Mouse (Mus musculus) forebrain, embryonic 13.5 days (tissue): ENCODE results near the gene Olfr150. TPM values are rescaled to one million over a fixed set of nuclear protein-coding genes. Genes with fewer than 3 reads are reported as not detected.
"Not testable (repeated sequence)": the region's sequence is repeated elsewhere in the genome, so short reads cannot be mapped to it uniquely, and the experiment has no call there.

Experiments used
- ATAC-seq: fragments of 200-750 bp; cut with Nextera tagmentation; 2 replicates; pipeline ENCODE4 v1.8.0; 2017
- H3K27ac ChIP-seq: fragments of 300-500 bp; sonication (generic); 2 replicates; pipeline ENCODE4 v1.5.1; 2015; ENCODE audit warnings: inconsistent platforms, mild to moderate bottlenecking, moderate library complexity
- H3K27me3 ChIP-seq: fragments of 300-500 bp; sonication (generic); 2 replicates; pipeline ENCODE4 v1.6.1; 2015; ENCODE audit warnings: mild to moderate bottlenecking, inconsistent platforms
- H3K36me3 ChIP-seq: fragments of 300-500 bp; sonication (generic); 2 replicates; pipeline ENCODE4 v1.6.1; 2015; ENCODE audit warnings: mild to moderate bottlenecking, inconsistent platforms; ENCODE audit not compliant: poor library complexity, severe bottlenecking
- H3K4me1 ChIP-seq: fragments of 300-500 bp; sonication (generic); 2 replicates; pipeline ENCODE4 v1.6.1; 2015; ENCODE audit warnings: inconsistent platforms
- H3K4me2 ChIP-seq: fragments of 300-500 bp; sonication (generic); 2 replicates; pipeline ENCODE4 v1.6.1; 2015; ENCODE audit warnings: inconsistent platforms, mild to moderate bottlenecking, moderate library complexity
- H3K4me3 ChIP-seq: fragments of 300-500 bp; sonication (generic); 2 replicates; pipeline ENCODE4 v1.5.1; 2015; ENCODE audit warnings: mild to moderate bottlenecking, inconsistent platforms
- H3K9ac ChIP-seq: fragments of 300-500 bp; sonication (generic); 2 replicates; pipeline ENCODE4 v1.6.1; 2015; ENCODE audit warnings: mild to moderate bottlenecking, inconsistent platforms
- H3K9me3 ChIP-seq: fragments of 300-500 bp; sonication (generic); replicated peaks from 2 replicates; pipeline ENCODE4 v1.6.1; 2016; ENCODE audit warnings: inconsistent platforms
- WGBS: fragments of 180-500 bp; shearing (Covaris S2); methylation state at CpG from one replicate; pipeline ENCODE4 v1.1.7; 2015; 5-methylcytosine and 5-hydroxymethylcytosine counted together
- polyA plus RNA-seq: library from polyadenylated mRNA; unstranded; fragments of >200 nt; fragmentation: Nextera tagmentation; extraction: Ambion mirVana; gene quantifications from 2 replicates; pipeline ENCODE4 v1.2.1, GENCODE M21; 2015

Olfr150 gene
- not detected in 2 replicates for polyA plus RNA-seq

DNA sequence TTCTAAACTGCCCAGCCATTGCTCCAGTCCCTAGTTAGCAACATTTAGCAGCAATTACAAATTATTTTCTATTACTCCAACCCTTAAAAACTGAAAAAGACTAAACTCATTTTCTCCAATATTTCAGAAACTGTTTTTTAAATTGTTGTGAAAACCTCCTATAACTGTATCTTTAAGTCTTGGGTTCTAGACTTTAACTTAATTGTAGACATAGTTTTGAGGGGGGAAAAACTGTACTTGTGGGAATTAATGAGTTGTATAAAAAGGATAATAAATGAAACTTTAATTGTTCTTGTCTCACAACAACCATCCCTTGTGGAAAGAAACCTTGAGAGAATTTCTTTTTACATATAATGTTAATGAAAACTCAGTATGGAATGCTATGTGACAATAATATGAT lies at the start of gene Olfr150:
Gene Olfr150, plus strand, starts transcription at position 301 of the 400 bp plus-strand sequence.
- ATAC-seq = no peak
- Histone ChIP-seq H3K36me3 (no peaks in the 10 kb centered on the region), H3K4me2 (no peak within 1 kb of the TSS), H3K4me3 (no peak within 1 kb of the TSS), H3K27ac (no peak within 1 kb of the TSS), H3K9ac (no peak within 1 kb of the TSS), H3K27me3 (no peaks in the 10 kb centered on the region), H3K9me3 (no peaks in the 10 kb centered on the region), H3K4me1 (no peaks in the 10 kb centered on the region)

DNA sequence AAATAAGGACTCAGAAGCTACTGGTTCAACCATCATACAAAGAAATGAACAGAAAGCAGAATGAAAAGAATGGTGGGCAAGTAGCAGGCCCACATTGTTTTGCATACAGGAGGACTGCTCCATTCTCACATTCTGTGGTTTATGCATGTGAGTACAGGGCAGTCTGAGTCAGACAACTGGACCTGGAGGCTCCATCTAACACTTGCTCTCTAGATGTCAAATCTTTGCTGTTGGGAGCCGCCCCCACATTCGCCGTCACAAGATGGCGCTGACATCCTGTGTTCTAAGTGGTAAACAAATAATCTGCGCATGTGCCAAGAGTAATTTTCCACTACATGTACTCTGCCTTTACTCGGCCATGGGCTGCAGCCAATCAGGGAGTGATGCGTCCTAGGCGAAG lies 29.7 kb upstream of the Olfr150 start:
- ATAC-seq, H3K9me3 ChIP-seq, H3K27me3 ChIP-seq, H3K4me3 ChIP-seq, H3K4me1 ChIP-seq, H3K4me2 ChIP-seq, H3K36me3 ChIP-seq, H3K9ac ChIP-seq, H3K27ac ChIP-seq: not testable (repeated sequence)
- WGBS = 88% methylated on average over 8 of the region's 8 CpGs

DNA sequence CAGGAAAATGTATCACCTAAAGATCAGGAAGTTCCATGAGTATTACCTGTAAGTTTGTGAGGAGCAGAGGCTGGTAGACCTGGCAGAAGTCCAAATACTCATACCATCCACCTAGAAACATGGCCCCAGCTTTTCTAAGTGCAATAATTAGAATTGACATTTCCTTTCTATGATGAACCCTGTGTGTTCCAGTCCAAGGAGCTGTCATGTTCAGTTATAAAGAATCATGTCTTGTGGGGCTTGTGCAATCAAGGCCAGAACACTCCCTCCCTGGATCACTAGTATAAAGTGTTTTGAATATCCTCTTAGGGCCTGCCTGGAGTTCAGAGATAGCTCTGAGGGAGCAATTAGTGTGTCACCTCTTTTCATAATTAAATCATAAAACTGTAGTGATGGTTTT lies 23.8 kb upstream of the Olfr150 start, which contains the start of gene Olfr149:
Gene Olfr149, minus strand, starts transcription at position 101 of the 400 bp plus-strand sequence.
- ATAC-seq = no peak
- no peaks in the 10 kb centered on the region for H3K9me3 ChIP-seq

DNA sequence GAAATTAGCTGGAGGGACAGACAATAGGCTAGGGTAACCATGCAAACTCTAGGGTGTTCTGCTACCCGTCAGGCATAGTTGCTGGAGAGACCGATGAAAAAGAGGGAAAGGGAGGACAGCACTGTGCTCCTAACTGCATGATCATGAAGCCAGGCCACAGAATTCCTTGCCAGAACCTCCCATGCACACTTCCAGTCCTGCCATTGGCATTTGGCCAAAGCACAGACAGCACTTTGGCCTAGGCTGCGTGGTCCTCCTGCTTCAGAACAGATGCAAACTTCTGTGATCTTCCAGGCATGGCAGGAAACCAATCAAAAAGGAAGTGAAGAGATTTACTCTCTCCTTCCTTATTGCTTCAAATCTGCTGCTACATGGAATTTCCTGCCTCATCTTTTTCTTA lies 21.8 kb upstream of the Olfr150 start:
- H3K4me2 ChIP-seq = no peak overlapping the region
- H3K36me3 ChIP-seq = no peaks in the 10 kb centered on the region
- H3K27me3 ChIP-seq = no peaks in the 10 kb centered on the region
- H3K4me1 ChIP-seq = no peaks in the 10 kb centered on the region
- WGBS = 85% methylated on average over 3 of the region's 3 CpGs
- no peak for ATAC-seq
- H3K4me3 ChIP-seq = no peak overlapping the region
- H3K27ac ChIP-seq = no peak overlapping the region
- H3K9ac ChIP-seq = no peak overlapping the region
- no peaks in the 10 kb centered on the region for H3K9me3 ChIP-seq

More for the DNA sequence above, 23.8 kb upstream of the Olfr150 start, which contains the start of gene Olfr149:
- Histone ChIP-seq H3K27ac (no peak within 1 kb of the TSS), H3K9ac (no peak within 1 kb of the TSS), H3K27me3 (no peaks in the 10 kb centered on the region), H3K4me1 (no peaks in the 10 kb centered on the region), H3K4me2 (no peak within 1 kb of the TSS), H3K36me3 (no peaks in the 10 kb centered on the region), H3K4me3 (no peak within 1 kb of the TSS)

DNA sequence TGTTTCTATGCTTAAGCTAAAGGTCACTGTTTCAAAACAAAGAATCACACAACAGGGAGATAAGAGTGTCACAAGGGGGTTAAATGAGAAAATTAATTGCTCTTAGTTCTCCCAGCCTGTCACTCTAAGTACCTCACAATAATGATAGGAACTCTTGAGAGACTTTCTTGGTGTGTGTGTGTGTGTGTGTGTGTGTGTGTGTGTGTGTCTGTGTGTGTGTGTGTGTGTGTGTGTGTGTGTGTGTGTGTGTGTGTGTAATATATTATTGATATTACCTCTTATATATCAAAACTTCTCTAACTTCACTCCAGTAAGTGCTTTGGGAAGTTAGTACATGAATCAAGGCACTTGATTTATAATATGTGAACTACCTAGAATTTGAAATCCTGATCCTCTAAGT lies 19.7 kb upstream of the Olfr150 start, which contains the start of gene Olfr965:
Gene Olfr965, plus strand, starts transcription at position 301 of the 400 bp plus-strand sequence.
- no peak for ATAC-seq

DNA sequence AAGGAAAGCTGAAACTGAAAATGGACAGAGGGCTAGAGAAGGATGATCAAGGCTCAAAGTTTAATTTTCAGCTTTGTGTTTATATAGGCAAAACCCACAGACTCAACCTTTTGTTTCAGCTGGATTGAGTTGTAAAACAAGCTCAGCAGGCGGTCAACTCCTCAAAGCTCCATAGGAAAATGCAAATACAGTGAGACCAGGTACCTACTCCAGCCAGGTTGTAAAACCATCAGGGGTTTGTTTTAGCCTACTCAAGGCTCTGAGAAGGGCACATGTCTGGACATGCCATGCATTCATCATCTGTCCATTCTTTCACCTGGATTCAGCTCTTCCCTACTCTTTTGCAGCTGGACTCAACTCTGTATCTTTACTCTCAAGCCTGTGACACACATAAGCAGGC lies 10.0 kb downstream of the Olfr150 start:
- no peaks in the 10 kb centered on the region for H3K9me3 ChIP-seq
- no peak overlapping the region for H3K4me3 ChIP-seq
- no peak overlapping the region for H3K27ac ChIP-seq
- H3K27me3 ChIP-seq = no peaks in the 10 kb centered on the region
- no peak overlapping the region for H3K9ac ChIP-seq
- no peak overlapping the region for H3K4me2 ChIP-seq
- no peaks in the 10 kb centered on the region for H3K4me1 ChIP-seq
- no peaks in the 10 kb centered on the region for H3K36me3 ChIP-seq
- 94% methylated on average over 1 of the region's 1 CpGs for WGBS
- no peak for ATAC-seq

More for the DNA sequence above, 19.7 kb upstream of the Olfr150 start, which contains the start of gene Olfr965:
- Histone ChIP-seq H3K9me3 (no peaks in the 10 kb centered on the region), H3K4me1 (no peaks in the 10 kb centered on the region), H3K4me2 (no peak within 1 kb of the TSS), H3K4me3 (no peak within 1 kb of the TSS), H3K27ac (no peak within 1 kb of the TSS), H3K9ac (no peak within 1 kb of the TSS), H3K36me3 (no peaks in the 10 kb centered on the region), H3K27me3 (no peaks in the 10 kb centered on the region)

DNA sequence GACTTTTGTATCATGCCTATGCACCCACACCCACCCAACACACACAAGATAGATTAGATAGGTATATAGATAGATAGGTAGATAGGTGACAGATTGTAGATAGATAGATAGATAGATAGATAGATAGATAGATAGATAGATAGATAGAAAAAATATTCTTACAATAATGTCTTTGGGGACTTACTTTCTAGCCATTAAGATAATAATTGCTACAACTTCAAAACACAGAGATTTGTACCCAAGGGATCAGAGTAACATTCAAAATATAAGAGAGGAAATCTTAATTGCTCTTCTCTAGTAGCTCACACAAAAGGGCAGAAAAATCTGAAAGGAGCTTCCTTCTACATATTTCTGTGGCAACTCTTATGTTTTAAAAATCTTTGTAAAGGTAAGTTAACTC lies 15.2 kb downstream of the Olfr150 start, which contains the start of gene Olfr967:
Gene Olfr967, plus strand, starts transcription at position 301 of the 400 bp plus-strand sequence.
- ATAC-seq = no peak
- no peak within 1 kb of the TSS for H3K27ac ChIP-seq
- H3K4me2 ChIP-seq = no peak within 1 kb of the TSS
- H3K9ac ChIP-seq = no peak within 1 kb of the TSS
- H3K27me3 ChIP-seq = no peaks in the 10 kb centered on the region
- H3K4me1 ChIP-seq = no peaks in the 10 kb centered on the region
- no peaks in the 10 kb centered on the region for H3K9me3 ChIP-seq
- no peak within 1 kb of the TSS for H3K4me3 ChIP-seq
- no peaks in the 10 kb centered on the region for H3K36me3 ChIP-seq

DNA sequence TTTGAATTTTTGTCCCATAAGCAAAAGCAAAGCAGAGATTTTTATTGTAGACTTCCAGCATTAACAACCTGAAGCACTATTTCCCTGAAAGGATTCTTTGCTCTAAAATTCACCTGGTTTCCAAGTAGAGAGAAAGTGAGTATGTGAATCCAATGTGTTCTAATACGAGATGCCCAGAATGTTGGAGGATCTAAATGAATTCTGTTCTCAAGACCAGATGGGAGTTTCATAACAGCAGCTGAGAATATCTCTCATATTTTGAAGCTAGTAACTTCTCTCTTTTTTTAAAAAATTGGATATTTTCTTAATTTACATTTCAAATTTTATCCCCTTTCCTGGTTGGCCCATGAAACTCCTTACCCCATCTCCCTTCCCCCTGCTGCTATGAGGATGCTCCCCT lies 15.7 kb downstream of the Olfr150 start:
- Histone ChIP-seq H3K27ac (no peak overlapping the region), H3K4me2 (no peak overlapping the region), H3K9ac (no peak overlapping the region), H3K9me3 (no peaks in the 10 kb centered on the region), H3K27me3 (no peaks in the 10 kb centered on the region), H3K4me3 (no peak overlapping the region), H3K4me1 (no peaks in the 10 kb centered on the region), H3K36me3 (no peaks in the 10 kb centered on the region)
- WGBS = 92% methylated on average over 1 of the region's 1 CpGs
- no peak for ATAC-seq

DNA sequence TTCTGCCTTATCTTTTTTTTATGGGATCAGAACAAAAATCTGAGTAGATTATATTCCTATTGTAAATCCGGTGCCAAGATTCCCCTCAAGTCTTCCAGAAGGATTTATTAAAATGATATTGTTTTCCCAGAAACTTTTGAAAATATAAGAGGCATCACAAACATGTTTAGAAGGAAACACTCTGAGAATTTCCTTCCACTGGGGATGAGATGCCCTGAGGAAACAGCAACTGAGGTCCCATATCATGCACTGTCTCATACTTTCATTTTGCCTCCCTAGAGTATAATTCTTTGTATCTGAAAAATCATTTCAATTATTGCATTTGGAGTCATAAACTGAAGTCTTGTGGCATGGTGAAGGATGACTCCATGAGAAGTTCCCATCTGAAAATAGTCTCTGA lies 52.4 kb downstream of the Olfr150 start, which contains the start of gene Olfr968:
Gene Olfr968, minus strand, starts transcription at position 101 of the 400 bp plus-strand sequence.
- no peak for ATAC-seq
- Histone ChIP-seq H3K9me3 (no peaks in the 10 kb centered on the region), H3K27me3 (no peaks in the 10 kb centered on the region), H3K27ac (no peak within 1 kb of the TSS), H3K4me1 (no peaks in the 10 kb centered on the region), H3K9ac (no peak within 1 kb of the TSS), H3K4me2 (no peak within 1 kb of the TSS), H3K36me3 (no peaks in the 10 kb centered on the region), H3K4me3 (no peak within 1 kb of the TSS)
- 86% methylated on average over 1 of the region's 1 CpGs for WGBS

Other genes with a start within 250 kb of the Olfr150 start
- gene Olfr44, start 237.0 kb upstream of the Olfr150 start, polyA plus RNA-seq = not detected in 2 replicates
- not detected in 2 replicates for gene Olfr957, start 215.2 kb upstream of the Olfr150 start, polyA plus RNA-seq
- not detected in 2 replicates for gene Olfr958, start 176.9 kb upstream of the Olfr150 start, polyA plus RNA-seq
- not detected in 2 replicates for gene Olfr959, start 155.4 kb upstream of the Olfr150 start, polyA plus RNA-seq
- gene AW551984, start 126.6 kb upstream of the Olfr150 start, polyA plus RNA-seq = 19.8 and 32.4 TPM in 2 replicates
- gene Olfr148, start 120.3 kb upstream of the Olfr150 start, polyA plus RNA-seq = not detected in 2 replicates
- not detected in 2 replicates for gene Olfr960, start 109.6 kb upstream of the Olfr150 start, polyA plus RNA-seq
- gene Olfr961, start 85.9 kb upstream of the Olfr150 start, polyA plus RNA-seq = not detected in 2 replicates
- gene Olfr963, start 63.8 kb upstream of the Olfr150 start, polyA plus RNA-seq = not detected in 2 replicates
- not detected in 2 replicates for gene Olfr149, start 23.9 kb upstream of the Olfr150 start, polyA plus RNA-seq
- gene Olfr965, start 19.6 kb upstream of the Olfr150 start, polyA plus RNA-seq = not detected in 2 replicates
- gene Olfr967, start 15.3 kb downstream of the Olfr150 start, polyA plus RNA-seq = not detected in 2 replicates
- not detected in 2 replicates for gene Olfr968, start 52.3 kb downstream of the Olfr150 start, polyA plus RNA-seq
- not detected in 2 replicates for gene Olfr969, start 60.0 kb downstream of the Olfr150 start, polyA plus RNA-seq
- gene Olfr970, start 77.9 kb downstream of the Olfr150 start, polyA plus RNA-seq = not detected in 2 replicates
- gene Olfr971, start 105.9 kb downstream of the Olfr150 start, polyA plus RNA-seq = not detected in 2 replicates
- not detected in 2 replicates for gene Olfr972, start 135.4 kb downstream of the Olfr150 start, polyA plus RNA-seq
- not detected in 2 replicates for gene Olfr229, start 176.4 kb downstream of the Olfr150 start, polyA plus RNA-seq
- not detected in 2 replicates for gene Olfr974, start 206.5 kb downstream of the Olfr150 start, polyA plus RNA-seq
- not detected in 2 replicates for gene Olfr975, start 221.1 kb downstream of the Olfr150 start, polyA plus RNA-seq
- gene Olfr976, start 230.2 kb downstream of the Olfr150 start, polyA plus RNA-seq = not detected in 2 replicates